Mouse (Mus musculus): ENCODE results near the gene Fubp1.

Gene Fubp1

DNA sequence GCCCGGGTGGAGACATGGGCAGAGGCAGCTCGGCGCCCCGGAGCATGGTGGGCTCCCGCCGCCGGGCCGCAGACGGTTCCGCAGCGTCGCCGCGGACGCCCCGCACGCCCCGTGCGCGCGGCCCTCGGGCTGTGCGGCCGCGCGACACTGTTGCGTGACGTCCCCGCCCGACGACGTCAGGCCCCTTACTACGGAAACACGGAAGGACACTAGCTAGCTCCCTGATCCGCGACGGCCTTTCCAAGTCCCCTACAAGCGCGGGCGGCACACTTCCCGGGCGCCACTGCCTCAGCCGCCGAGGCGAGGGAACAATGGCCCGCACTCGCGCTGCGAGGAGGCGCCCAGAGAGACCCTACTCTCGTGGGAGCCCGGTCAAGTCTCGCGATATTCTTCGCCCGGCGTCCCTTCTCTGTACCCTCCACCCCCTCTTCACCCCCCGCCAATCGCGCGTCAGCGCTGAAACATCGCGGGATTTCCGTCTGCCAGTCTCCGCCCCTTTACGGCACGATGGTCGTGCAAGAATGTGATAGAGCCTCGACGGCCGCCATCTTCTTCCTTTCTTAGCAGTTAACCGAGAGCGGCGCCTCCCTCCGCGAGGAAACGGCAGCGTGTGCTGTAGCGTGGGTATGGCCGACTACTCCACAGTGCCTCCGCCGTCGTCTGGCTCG lies at the start of gene Fubp1, which contains the start of gene Dnajb4:
Fubp1 (plus strand) TSS at position 456 of the 668 bp plus-strand sequence.
Dnajb4 (minus strand) TSS at position 336 of the 668 bp plus-strand sequence.
- in situ Hi-C loops (cut with MboI, MseI), result loop anchor here (10.0 kb wide), 1 partner anchor 1705 kb away; the partner anchor contains the start of gene Rabggtb

DNA sequence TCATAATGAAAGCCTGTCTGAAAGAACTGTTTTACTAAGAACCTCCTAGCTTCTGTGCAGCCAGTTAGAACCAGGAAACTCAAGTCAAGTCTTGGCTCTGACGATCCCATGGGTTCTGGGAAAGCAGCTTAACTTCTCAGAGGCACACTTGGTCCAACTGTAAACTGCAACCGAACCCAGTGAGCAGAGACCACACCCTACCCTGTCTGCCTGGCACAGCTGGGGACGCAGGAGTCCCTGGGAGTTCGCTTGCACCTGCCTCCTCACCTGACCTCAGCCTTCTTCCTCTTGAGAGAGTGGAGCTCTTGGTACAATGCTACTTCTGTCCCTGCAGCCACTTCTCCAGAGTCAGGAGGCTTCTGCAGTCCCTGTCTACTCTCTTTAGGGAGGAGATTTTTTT lies 49.6 kb upstream of the Fubp1 start:
- in situ Hi-C loops (cut with MboI, MseI), result no loop called here

DNA sequence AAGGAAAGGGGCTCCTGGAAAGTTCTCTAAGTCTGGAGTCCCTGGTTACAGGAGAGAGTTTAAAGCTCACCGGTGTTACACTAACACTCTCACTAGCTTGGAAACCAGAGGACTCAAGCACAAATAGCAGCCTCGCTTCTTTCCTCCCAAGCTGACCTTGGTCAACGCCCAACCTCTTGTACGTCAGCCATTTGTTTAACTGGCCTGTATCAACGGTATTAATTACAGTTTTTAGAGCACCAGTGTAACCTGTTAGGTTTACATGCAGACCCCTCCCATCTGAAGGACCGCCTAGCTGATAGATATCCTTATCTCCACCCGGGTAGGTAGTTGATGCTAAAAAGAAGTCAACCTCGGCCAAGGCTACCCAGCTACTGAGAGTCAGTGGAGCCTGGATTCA lies 46.9 kb upstream of the Fubp1 start:
- in situ Hi-C loops (cut with MboI, MseI), result no loop called here

DNA sequence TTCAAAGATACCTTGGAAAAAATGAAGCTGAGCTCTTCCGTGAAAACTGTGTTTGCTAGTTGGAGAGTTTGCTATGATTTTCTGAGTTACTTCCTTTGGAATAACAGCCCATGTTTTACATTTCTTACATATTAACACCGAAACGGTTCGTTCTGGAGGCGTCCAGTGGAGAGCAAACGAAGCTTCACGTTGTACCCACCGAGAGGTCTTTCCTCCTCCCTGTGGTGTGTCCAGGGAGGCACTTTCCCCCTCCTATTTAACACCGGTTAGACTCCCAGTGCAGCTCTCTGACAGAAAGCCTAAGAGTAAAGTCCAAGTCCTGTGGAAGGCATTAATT lies 45.2 kb upstream of the Fubp1 start:
- in situ Hi-C loops (cut with MboI, MseI), result no loop called here

DNA sequence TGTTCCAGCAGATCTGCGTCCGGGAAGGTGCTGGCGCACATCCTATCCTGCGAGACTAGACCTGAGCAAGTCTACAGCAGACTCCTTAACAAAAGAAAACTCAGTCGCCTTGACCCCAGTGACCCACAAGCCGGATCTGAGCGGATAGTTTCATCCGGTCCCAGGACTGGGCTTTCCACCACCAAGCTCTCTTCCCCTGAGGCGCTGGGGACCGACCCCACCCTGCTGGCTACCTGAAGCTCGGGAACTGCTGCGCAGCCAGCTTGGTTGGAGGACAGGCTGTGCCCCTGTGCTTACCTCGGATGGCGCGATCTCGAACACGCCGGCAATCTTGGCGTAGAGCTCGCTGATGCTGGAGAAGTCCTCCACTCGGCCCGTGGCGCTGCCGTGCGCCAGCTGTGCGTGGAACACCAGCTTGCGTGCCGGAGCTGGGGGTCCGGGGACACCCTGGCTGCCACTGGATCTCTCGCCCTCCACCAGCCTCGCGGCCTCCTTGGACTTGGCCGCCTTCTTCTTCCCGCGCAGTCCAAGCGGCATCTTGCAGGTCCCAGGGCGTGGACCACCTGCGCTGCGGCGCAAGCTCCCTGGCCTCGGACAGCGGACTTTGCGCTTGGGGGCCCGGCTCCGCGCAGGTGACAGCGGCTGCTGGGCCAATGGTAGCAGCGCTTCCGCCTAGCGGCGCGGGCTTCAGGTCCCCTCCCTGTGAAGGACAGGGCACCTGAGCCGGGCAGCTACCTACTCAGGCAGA lies 44.7 kb upstream of the Fubp1 start:
- in situ Hi-C loops (cut with MboI, MseI), result no loop called here

DNA sequence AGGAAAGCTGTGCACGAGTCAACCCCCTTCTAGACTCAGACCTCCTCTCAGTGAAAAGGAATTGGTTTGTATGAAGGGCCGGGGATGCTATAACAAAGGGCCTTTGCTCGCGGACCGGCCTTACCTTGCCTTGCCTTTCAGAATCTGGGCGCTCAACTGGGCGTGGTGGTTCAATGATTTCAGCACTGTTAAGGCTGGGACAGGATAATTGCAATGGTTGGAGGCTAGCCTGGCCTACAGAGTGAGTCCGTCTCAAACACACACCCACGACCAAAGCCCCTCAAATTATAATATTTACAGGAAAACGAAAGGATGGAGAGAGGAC lies 44.2 kb upstream of the Fubp1 start, which contains the start of gene Gipc2:
Gipc2 (minus strand) TSS at position 132 of the 325 bp plus-strand sequence.
- in situ Hi-C loops (cut with MboI, MseI), result no loop called here

DNA sequence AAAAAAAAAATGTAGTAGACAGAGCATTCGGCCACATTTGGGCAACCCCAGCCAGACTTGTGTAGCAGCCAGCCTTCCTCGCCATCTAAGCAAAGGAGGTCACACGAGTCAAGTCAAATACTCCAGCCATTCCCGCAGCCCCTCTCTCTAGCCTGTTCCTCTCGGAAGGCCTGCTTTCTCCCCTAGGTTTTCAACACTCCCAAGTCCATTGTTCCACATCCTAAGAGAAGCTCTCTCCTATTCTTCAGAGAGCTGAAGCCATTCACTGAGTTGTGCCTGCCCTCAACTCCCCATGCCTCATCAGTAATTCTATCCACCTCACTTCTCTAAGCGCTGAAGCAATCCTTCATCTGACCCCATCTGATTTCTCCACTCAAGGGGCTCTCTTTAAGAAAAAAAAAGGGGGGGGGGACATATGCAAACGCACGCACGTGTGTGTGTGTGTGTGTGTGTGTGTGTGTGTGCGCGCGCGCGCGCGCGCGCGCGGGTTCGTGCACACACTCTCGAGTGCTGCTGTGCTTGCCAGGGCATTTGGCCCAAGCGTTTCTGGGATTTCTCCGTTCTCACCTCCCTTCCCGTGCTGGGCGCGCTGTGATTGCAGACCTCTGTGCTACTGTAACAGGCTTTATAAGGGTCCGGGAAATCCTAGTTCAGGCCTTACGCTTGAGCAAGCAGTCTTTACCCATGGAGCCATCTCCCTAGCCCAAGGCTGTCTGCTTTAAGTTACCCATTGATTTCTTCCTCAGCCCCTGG lies 43.3 kb upstream of the Fubp1 start:
- in situ Hi-C loops (cut with MboI, MseI), result no loop called here

DNA sequence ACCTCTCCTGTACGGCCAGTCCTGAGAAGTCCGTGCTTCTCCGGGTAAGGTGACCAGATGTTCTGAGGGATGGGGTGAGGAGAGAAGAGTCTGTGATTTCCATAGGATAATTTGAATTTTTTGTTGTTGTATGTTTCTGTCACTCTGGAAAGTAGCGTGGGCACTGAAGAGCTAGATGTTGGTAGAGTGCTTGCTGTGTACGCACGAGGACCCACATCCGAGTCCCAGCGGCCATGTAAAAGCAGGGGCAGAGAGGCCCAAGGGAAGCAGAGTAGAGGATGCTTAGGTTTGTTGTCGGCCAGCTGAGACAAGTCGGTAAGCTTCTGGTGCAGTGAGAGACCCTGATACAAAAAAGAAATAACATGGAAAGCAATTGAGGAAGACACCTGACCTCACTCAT lies 42.2 kb upstream of the Fubp1 start:
- in situ Hi-C loops (cut with MboI, MseI), result no loop called here

DNA sequence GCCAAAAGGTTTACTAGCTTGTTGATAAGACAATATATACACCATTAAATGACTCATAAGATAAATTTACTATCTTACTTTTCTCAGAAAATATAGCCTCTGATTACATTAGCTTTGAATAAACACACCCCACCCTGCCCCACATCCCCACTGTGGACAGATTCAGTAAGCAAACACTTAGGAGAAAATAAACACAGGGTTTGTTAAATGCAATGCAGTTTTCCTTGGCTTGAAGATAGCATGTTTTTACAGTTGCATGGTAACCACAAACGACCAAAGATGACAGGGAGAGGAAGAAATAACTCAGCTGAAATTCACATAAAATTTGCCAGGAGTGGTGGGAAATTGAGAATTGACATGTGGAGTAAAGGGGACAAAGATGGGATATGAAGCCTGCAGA lies 39.8 kb upstream of the Fubp1 start:
- in situ Hi-C loops (cut with MboI, MseI), result no loop called here

DNA sequence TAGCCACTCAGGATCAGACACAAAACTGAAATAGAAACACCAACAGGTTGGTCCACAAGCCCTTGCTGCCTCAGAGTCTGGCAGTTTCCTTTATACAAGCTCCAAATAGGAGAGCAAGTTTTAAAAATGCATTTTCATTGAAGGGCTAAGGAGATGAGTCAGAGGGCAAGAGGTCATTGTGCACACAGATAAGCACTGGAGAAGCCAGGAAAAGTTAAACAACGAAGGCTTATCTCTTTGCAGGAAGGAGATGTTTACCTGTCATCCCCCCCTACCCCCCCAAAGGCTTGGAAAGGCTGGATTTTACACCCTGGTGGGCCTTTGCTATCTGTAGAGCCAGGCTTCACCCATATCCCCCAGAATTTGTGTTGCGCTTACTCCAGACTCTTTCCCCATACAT lies 39.0 kb upstream of the Fubp1 start:
- in situ Hi-C loops (cut with MboI, MseI), result no loop called here

DNA sequence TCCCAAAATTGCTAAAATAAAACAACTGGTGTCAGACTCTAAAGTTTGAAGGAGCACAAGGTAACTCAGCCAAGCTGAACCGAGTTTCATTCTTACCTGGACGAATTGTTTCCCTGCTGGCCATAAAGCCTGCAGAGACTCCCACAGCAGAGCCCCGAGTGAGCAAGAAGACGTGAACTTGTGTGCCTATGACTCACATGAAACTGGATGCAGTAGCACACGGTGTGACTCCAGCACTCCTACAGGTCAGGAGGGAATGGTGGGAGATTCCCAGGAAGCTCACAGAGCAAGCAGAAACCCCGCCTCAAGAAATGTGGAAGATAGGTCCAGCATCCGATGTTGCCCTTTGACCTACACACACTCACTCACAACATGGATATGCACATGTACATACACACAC lies 38.4 kb upstream of the Fubp1 start:
- in situ Hi-C loops (cut with MboI, MseI), result no loop called here

DNA sequence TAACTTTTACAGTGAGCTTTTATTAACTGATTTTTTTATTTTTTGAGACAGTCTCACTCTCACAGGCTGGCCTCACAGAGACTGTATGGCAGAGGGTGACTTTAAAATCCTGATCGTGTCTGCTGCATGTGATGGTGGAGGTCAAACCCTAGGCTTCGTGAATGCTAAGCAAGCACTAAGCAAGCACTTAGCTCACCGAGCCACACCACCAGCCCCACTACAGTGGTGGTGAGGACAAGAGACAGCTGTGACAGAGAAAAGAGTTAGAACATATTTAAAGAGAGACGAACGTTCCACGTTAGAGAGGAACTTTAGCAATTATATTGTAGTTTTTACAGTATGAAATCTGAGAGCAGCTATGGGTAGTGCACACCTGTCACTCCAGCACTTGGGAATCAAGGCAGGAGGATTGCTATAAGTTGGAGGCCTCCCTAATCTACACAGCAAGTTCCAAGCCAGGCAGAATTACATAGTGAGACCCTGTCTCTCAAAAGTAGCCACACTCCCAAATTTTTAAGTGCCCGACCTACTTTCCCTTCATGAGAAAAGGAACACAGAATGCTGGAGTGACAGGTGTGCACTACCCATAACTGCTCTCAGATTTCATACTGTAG lies 37.8 kb upstream of the Fubp1 start:
- in situ Hi-C loops (cut with MboI, MseI), result no loop called here

DNA sequence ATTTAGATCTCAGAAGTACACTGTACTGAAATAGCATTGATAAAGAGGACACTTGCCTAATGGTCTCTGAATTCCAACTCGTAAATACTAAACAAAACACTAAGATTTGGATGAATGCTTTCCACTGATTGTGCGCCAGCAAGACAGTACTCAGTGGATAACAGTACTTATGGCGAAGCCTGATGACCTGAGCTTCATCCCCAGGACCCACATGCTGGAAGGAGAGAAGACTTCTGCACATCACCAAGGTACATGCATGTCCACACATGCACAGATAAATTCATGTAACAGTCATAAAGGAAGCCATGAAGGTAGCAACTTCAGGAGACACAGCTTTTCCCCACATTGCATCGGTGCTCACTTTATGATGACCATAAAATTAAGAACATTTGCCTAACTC lies 31.4 kb upstream of the Fubp1 start:
- in situ Hi-C loops (cut with MboI, MseI), result loop anchor here (5.0 kb wide), 1 partner anchor 67 kb away; no protein-coding TSS in a partner anchor

DNA sequence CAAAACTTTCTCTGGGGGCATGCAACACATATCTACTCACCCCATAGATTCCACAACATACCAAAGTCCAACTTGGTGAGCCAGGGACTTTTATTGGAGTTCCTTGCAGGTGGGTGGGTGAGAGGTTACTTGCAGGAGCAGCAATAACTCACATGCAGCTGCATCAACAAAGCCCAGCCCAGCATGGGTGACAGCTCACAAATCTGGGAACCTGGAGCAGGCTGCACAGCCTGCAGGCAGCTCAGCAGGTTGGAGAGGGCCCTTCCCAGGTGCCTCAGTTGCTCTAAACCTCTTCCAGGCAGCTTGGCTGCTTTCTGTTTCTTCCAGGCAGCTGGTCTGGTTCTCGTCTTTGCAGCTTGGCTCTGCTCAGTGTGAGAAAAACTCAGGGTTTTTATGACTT lies 30.9 kb upstream of the Fubp1 start:
- in situ Hi-C loops (cut with MboI, MseI), result loop anchor here (5.0 kb wide), 1 partner anchor 67 kb away; no protein-coding TSS in a partner anchor

DNA sequence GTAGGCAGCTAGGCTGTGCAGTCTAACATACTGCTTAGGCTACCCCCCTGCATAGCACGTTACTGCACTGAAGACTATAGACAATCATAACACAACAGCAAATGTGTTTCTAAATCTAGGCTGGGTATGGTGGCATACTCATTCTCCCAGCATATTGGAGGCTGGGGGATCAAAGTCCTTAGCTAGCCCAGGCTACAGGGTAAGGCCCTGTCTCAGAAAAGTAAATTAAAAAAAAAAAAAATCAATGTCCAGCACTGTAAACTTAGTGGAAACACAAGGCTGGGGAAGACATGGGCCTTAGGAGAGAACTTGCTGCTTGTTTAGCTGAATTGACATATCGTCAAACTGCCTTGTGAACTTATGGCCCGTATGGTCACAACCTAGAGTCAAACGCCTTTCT lies 29.6 kb upstream of the Fubp1 start:
- in situ Hi-C loops (cut with MboI, MseI), result no loop called here

DNA sequence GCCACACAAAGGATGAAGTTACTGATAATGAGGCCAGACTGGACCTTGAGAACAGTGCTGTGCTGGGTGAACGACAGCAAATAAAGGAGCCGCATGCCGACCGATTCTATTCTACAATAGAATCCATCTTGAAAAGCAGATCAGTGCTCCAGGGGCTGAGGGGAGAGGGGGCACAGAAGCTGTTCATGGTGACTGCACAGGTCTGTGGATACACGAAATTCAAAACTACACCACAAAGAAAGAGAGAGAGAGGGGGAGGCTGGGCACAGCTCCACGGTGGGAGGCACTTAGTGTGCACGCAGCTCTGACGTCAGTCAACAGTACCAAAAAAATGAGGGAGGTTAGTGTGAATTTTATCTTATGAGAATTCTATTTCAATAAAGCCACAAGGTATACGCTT lies 26.7 kb upstream of the Fubp1 start:
- in situ Hi-C loops (cut with MboI, MseI), result no loop called here

DNA sequence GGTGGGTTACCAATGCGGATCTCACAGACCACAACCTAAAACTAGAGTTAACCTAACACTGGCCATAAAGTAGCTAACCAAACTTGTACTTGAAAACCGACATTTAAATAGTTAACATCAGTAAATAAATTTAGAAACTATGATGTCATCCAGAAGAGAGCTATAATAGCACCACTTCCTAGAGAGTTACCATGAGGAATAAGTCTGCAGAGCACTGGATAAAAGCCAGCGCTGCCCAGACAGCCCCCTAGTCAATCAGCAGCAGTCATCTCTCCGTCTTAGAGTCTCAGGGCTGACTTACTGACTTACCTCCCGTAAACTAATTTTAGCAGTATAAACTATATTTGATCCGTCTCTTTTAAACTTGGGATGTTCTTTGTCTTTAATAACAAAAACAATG lies 24.1 kb upstream of the Fubp1 start:
- in situ Hi-C loops (cut with MboI, MseI), result no loop called here

DNA sequence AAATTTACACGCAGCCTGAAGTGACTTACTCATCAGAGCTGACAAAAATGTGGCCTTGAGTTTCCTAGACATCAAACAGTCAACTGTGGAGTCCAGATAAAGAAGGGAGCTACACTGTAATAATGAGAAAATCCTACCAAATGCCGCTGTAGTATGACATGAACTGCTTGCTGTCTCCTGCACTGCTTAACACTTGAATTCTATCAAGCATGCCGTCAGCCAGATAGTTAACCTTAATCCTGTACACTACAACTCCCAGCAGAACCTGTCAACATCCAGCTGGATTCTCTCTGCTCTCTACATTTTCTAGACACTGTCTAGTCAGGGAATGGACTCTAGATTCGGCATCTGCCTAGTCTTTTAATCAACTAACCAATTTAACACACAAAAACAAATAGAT lies 20.9 kb upstream of the Fubp1 start:
- in situ Hi-C loops (cut with MboI, MseI), result no loop called here

DNA sequence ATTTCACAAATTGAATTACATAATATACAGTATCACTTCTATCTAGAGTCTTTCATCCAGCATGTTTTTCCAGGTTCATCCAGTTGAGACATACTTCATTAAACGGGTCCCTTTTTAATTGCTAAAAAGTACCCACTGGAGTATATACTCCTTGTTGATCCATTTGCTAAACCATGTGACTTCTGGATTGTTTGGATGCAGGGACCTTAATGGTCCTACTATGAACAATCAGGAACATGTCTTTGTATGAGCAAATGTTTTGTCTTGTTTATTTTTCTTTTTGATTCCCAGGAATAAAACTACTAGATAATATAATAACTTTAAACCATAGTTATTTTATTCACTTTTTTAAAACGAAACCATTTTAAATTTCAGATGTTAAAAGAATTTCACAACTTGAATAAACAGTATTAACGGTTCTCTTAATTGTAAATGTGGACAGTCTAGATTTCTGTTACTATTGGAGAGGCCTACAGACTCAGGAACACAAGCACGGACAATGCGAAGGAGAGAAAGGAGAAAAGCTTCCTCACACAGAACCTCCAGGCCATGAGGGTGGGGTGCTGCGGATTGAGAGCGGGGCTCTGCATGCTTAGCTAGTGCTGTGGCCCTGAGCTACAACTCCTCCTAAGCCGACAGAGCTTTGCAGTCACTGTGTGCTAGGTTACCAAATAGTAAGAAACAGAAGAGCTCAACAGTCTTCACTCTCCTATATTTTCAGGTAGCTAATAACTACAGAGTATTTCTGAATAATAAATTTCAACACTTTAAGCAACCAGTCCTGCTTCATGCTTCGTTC lies 19.3 kb upstream of the Fubp1 start:
- in situ Hi-C loops (cut with MboI, MseI), result no loop called here

DNA sequence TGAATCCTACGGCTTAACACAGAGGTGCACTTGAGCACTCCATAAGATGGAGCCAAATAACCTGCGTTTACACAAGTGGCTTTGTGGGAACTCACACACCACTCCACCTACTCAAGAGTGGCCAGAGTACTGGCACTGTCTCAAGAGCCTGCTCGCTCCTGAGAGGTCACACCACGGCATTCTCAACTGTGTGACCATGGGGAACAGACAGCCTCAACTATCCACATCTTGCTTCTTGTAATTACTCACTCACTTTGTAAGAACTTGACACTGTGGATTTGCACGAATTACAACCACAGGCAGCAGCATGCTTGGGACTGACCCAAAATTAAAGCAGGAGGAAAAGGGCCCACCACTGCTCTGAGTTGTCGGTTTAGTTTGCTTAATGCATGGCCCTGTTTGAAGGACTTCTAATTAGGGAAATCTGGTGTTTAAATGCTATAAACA lies 18.4 kb upstream of the Fubp1 start:
- in situ Hi-C loops (cut with MboI, MseI), result no loop called here

DNA sequence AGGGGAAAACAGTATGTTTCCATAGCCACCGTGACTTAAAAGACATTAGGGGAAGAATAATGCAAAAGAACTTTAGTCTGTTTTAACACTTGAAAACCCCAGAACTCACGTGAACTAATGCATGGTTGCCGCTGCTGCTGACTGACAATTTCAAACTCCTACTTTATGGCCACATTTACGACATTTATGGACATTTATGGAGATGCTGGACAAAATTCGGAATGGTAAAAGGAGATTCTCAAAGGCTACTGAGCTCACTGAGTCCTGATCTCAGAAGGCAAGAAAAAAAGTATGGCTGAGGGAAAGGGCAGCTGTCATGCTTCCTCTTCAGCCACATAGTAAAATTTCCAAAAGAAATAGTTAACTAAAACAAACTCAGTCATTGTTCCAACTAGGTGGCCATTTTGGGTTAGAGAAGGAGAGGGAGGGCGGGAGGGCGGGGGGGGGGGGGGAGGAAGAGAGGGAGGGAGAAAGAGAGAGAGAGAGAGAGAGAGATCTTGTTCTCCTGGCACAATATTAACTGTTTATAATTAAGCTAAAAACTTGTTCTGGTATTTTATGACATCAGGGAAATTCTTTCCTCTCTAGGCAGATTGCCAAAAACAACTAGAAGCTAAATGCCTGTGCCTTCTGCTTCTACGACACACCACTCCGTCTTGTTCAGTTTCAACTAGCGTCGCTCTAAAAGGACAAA lies 17.8 kb upstream of the Fubp1 start:
- in situ Hi-C loops (cut with MboI, MseI), result no loop called here
